Mouse (Mus musculus): ENCODE results near the gene Pld1.

Pld1 gene

GRCm38 (mm10) chr3:27938381-27939323 lies at the start of gene Pld1:
TSS of gene Pld1 (plus strand) at chr3:27938695.
- peak; percentile 15 to 26 for DNase-seq (ENCODE audit: low spot score in 2 of 2)

- DNase-seq (ENCODE audit: low spot score in 2 of 2): no peak
These were observed 42.1 kb upstream of the Pld1 start, which contains the start of gene Tmem212 for GRCm38 (mm10) chr3:27896318-27896892. TSS of gene Tmem212 (minus strand) at chr3:27896368.

- no peak for DNase-seq (ENCODE audit: low spot score in 2 of 2)
These were observed 40.3 kb upstream of the Pld1 start for GRCm38 (mm10) chr3:27898178-27898577.

GRCm38 (mm10) chr3:27899012-27899726 lies 39.3 kb upstream of the Pld1 start:
- no peak for DNase-seq (ENCODE audit: low spot score in 2 of 2)

GRCm38 (mm10) chr3:27901846-27902245 lies 36.6 kb upstream of the Pld1 start:
- DNase-seq (ENCODE audit: low spot score in 2 of 2): no peak

GRCm38 (mm10) chr3:27904659-27905330 lies 33.7 kb upstream of the Pld1 start:
- DNase-seq (ENCODE audit: low spot score in 2 of 2): no peak

GRCm38 (mm10) chr3:27906647-27907209 lies 31.8 kb upstream of the Pld1 start:
- no peak for DNase-seq (ENCODE audit: low spot score in 2 of 2)

GRCm38 (mm10) chr3:27907301-27907700 lies 31.2 kb upstream of the Pld1 start:
- no peak for DNase-seq (ENCODE audit: low spot score in 2 of 2)

GRCm38 (mm10) chr3:27908316-27908715 lies 30.2 kb upstream of the Pld1 start:
- no peak for DNase-seq (ENCODE audit: low spot score in 2 of 2)

- no peak for DNase-seq (ENCODE audit: low spot score in 2 of 2)
These were observed 29.5 kb upstream of the Pld1 start for GRCm38 (mm10) chr3:27909016-27909415.

- no peak for DNase-seq (ENCODE audit: low spot score in 2 of 2)
These were observed 19.6 kb upstream of the Pld1 start for GRCm38 (mm10) chr3:27918656-27919436.

GRCm38 (mm10) chr3:27921268-27922020 lies 17.1 kb upstream of the Pld1 start:
- no peak for DNase-seq (ENCODE audit: low spot score in 2 of 2)

- no peak for DNase-seq (ENCODE audit: low spot score in 2 of 2)
These were observed 14.5 kb upstream of the Pld1 start for GRCm38 (mm10) chr3:27924037-27924436.

- no peak for DNase-seq (ENCODE audit: low spot score in 2 of 2)
These were observed 9.3 kb upstream of the Pld1 start for GRCm38 (mm10) chr3:27929219-27929618.

GRCm38 (mm10) chr3:27932391-27932790 lies 6.1 kb upstream of the Pld1 start:
- no peak for DNase-seq (ENCODE audit: low spot score in 2 of 2)

- DNase-seq (ENCODE audit: low spot score in 2 of 2): no peak
These were observed 2.9 kb upstream of the Pld1 start for GRCm38 (mm10) chr3:27935644-27936043.

- no peak for DNase-seq (ENCODE audit: low spot score in 2 of 2)
These were observed 1.8 kb upstream of the Pld1 start for GRCm38 (mm10) chr3:27936731-27937130.

- DNase-seq (ENCODE audit: low spot score in 2 of 2): no peak
These were observed 1.1 kb upstream of the Pld1 start for GRCm38 (mm10) chr3:27937144-27938110.

- DNase-seq (ENCODE audit: low spot score in 2 of 2): no peak
These were observed 3.1 kb downstream of the Pld1 start for GRCm38 (mm10) chr3:27941634-27942033.

Data from spleen, postnatal 36 days (tissue).